Mouse (Mus musculus) frontal cortex, adult 2 months (tissue): ENCODE results near the gene Polr2h. TPM values are rescaled to one million over a fixed set of nuclear protein-coding genes. Genes with fewer than 3 reads are reported as not detected.
A peak's percentile ranks its signal among the peaks of the same experiment; 100 is the strongest.

Source experiments
- DNase-seq, 2 experiments: peaks; one replicate each; pipeline ENCODE4 v3.0.0; 2022; ENCODE audit warnings: low spot score in 1 of 2; ENCODE audit errors: extremely low spot score in 1 of 2
- polyA plus RNA-seq: library from polyadenylated mRNA; depleted of rRNA; stranded (reverse); fragments of >200 nt; gene quantifications from 2 replicates; pipeline ENCODE4 v1.2.3, GENCODE M21; 2012

Gene Polr2h
- polyA plus RNA-seq, 1 experiment = 42.6 TPM

DNA sequence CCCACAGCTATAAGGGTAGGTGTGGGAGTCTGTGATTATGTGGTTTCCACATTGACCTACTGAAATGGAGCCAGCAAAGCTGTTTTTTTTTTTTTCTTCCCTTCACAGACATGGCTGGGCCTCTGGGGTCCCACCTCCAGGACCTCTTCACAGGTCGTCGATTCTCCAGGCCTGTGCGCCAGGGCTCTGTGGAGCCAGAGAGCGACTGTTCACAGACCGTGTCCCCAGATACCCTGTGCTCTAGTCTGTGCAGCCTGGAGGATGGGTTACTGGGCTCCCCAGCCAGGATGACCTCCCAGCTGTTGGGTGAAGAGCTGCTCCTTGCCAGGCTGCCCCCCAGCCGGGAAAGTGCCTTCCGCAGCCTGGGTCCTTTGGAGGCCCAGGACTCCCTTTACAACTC lies 16.1 kb upstream of the Polr2h start:
- no peak for DNase-seq

GRCm38 (mm10) chr16:20701729-20702521 lies 15.5 kb upstream of the Polr2h start:
- no peak for DNase-seq

DNA sequence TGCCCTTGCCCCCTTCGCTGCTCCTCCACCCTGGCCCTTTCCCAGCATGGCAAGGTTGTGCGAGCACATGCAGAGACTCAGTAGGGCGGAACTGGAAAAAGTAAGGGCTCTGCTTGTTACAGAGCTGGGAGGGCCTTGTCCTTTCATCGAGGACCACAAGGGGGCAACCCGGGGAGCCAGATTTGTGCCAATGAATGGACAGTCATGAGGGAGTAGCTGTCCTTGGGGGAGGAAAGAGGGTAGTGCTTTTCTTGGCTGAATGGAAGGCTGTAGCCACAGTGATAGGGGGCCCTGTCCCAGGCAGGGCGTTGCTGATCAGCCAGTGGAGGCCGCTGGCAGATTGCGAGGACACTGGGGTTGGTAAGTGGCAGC lies 15.0 kb upstream of the Polr2h start:
- peak in 1 of 2 experiments; percentile 78 for DNase-seq

GRCm38 (mm10) chr16:20703071-20703470 lies 14.4 kb upstream of the Polr2h start:
- no peak for DNase-seq

GRCm38 (mm10) chr16:20703699-20704400 lies 13.6 kb upstream of the Polr2h start:
- peak in 1 of 2 experiments; percentile 9 for DNase-seq

DNA sequence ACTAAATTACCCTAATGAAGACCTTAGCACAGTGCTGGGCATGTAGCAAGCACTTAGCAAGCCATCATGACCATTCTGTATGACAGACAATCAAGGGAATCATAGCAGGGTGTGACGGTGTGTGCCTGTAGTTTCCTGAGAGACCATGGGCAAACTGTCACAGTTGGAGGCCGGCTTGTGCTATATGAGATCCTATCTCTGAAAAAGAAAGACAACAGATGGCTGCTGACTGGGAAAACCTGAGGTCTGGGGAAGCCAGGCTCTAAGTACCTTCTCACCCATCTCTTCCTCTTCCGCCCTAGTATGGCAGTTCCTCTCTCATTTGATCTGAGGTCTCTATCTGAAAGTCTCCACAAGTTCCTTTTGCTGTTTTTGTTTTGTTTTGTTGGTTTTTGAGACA lies 11.7 kb upstream of the Polr2h start:
- peak in 1 of 2 experiments; percentile 20 for DNase-seq

- peak in 1 of 2 experiments; percentile 42 for DNase-seq
These were observed 10.9 kb upstream of the Polr2h start for GRCm38 (mm10) chr16:20706407-20707055.

DNA sequence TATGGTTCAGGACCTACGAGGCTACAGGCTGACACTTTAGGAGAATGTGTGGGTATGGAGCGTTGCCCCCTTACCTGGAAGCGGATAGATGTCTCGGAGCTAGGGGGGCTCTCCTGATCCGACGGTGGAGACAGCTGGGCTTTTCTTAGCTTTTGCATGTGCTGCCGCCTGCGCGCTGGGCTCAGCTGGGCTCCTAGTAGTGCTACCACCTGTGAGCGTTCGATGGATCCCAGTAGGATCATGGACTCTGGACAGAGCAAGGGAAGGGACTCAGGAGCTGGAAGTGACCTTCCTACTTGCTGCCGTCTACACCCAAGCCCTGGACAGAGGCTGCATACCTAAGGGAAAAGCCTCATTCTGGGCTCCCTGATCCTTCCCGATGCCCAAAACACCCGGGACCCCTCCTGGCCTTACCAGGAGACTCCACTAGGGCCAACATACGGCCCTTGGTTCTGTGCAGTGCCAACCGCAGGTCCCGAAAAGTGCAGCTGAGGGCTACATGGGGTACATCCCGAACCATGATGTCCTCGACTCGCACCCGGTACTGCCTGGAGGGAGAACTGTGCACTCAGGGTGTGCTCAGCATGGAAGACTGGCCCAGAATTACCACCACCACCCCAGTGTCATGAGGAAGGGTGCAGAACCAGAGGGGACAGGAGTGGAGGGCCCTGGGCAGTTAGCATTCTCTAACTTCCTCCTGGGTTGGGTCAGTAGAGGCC lies 9.1 kb upstream of the Polr2h start:
- no peak for DNase-seq

DNA sequence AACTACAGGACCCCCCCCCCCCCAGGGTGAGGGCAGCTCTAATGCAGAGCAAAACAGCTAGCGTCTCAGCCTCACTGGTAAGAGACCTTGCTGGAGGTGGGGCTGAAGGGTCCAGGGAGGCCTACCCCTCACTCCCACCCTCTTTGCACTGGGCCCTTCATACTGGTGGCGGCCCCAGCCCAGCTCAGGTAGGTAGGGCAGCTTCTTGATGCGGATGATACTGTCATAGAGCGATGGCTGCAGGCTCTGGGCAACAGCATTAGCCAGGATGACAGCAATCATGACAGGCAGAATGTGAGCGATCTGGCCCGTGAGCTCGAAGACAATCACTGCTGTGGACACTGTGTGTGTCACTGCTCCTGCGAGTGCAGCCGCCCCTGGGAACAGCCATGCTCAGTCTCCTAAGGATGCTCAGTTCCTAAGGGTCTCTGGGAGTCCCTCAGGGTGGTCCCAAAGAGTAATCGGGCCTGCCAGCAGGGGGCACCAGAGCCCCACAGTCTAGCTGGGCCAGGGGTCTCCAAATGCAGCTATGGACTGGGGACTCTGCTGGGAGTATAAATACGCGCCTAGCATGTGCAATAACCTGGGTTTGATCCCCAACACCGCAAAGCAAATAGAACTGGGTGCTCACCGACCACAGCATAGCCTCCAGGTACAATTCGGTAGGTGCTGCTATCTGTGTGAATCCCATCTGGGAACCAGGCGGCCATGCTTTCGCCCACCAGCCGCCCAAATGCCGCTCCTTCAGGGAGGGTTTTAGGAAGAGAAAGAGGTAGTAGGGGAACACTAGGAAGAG lies 8.3 kb upstream of the Polr2h start:
- DNase-seq = peak in 1 of 2 experiments; percentile 40

- no peak for DNase-seq
These were observed 7.1 kb upstream of the Polr2h start for GRCm38 (mm10) chr16:20710370-20710769.

- DNase-seq = peak in 1 of 2 experiments; percentile 20
These were observed 6.7 kb upstream of the Polr2h start for GRCm38 (mm10) chr16:20710810-20711209.

- no peak for DNase-seq
These were observed 5.3 kb upstream of the Polr2h start for GRCm38 (mm10) chr16:20712190-20712589.

DNA sequence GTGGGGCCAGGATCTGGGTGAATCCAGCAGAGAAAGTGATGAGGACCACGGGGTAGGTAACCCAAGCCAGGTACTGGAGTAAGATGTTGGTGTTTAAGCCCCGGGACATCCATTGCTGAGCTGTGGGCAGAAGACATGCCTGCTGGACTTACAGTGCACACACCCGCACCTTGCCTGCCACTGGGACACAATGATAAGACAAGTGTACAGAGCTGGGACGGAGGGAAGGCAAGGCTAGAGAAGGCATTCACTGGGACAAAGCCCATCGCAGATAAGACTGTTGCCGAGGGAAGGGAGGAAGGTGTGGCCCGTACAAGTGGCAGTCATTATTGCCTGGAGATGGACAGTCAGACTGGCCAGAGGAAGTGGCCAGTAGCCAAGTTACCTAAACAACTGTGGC lies 4.6 kb upstream of the Polr2h start:
- no peak for DNase-seq

DNA sequence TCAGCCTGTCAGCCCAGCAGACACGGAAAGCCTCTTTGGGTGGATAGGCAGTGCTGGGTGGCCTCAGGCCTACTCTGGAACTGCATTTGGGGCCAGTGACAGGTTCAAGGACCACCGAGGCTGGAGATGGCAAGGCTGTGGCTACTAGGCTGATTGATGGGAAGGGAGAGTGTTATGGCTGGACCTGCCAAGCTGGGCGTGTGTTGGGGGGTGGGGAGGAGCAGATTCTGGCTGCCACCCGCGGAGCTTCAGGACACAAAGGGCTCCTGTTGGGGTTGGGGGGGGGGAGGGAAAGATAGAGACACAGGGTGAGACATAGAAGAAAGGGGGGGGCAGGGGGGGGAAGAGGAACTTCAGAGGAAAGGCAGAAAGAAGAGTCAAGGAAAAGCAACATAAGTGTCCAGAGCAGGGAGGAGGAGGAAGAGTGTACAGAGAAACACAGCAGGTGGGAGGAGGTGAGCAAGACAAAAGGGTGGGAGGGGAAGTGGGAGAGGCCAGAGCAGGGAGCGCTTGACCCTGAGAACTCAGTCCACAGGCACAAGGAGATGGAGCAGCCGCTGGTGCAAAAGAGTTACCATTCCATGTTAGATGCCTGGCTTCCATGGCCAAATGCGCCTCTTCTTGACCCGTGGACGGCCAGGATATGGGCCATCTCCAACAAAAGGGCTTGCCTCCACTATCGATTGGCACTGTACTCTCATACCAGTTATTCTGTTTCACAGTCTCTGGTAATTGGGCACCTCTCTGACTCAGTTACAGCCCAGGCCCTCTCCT lies 3.0 kb upstream of the Polr2h start:
- DNase-seq = no peak

GRCm38 (mm10) chr16:20715161-20715560 lies 2.3 kb upstream of the Polr2h start:
- DNase-seq = peak in 1 of 2 experiments; percentile 11

DNA sequence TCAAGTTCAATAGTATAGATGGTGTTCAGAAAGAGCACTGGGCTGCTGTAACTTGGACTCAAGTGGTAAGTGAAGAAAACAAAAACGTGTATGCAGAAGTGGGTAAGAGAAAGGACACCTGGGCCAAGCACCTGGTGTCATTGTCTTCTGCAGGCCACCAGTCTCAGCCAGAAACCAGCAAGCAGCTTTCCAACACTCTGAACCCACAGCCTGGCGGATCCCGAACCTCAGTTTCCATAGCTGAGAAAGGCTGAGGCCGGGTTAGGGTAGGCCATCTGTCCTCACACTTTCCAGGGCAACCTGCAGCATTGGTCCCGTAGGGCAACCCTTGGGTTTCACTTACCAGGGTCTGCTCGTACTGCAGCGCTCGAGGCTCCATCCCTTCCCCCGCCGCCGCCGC lies 1.9 kb upstream of the Polr2h start:
- peak in 1 of 2 experiments; percentile 15 for DNase-seq

DNA sequence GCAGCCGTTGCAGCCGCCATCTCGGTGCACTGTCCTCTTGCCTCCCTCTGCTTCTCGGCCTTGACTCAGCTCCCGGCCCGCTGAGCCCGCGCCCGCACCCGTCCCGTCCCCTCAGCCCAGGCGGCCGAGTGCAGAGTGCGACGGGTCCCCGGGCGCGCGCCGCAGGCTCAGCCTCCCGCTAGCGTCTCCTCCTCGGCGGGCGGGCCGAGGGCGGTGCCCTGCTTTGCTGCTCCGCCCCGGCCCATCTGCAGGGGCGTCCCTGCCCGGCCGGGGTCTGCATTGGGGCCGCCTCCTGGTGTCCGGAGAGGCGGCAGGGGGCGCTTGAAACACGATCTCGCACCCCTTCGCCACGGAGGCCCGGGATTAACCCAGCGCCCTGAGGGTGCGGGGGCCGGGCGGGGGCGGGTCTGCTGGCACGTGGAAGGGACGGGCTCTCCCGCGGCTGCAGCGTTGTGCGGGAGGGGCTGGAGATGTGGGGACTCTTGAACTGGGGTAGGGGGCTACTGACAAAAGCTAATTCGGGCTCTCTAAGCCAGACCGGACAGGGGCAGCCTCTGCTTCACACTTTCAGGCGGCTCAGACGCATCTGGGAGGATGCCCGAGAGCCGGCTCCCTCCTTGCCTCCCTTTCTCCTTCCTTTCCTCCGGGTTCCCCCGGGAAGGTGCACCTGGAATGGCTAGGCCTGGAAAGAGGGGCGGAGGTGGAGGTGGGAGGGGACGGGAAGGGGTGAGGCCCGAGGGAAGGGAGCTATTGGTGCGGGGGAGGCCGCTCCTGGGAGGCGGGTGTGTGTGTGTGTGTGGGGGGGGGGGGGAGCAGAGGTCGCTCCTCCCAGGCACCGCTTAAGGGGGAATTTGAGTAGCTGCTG lies 1.3 kb upstream of the Polr2h start:
- peak in 1 of 2 experiments; percentile 78 for DNase-seq

- no peak for DNase-seq
These were observed 654 bp upstream of the Polr2h start for GRCm38 (mm10) chr16:20716841-20717180.
